Mouse (Mus musculus): Measurements from ENCODE around the gene Gxylt2. TPM values are rescaled to one million over a fixed set of nuclear protein-coding genes. Genes with fewer than 3 reads are reported as not detected.

The Gxylt2 gene
- 0.96 and 1.2 TPM in 2 replicates for polyA plus RNA-seq (2015; fragmentation: Nextera tagmentation; extraction: Ambion mirVana)

DNA sequence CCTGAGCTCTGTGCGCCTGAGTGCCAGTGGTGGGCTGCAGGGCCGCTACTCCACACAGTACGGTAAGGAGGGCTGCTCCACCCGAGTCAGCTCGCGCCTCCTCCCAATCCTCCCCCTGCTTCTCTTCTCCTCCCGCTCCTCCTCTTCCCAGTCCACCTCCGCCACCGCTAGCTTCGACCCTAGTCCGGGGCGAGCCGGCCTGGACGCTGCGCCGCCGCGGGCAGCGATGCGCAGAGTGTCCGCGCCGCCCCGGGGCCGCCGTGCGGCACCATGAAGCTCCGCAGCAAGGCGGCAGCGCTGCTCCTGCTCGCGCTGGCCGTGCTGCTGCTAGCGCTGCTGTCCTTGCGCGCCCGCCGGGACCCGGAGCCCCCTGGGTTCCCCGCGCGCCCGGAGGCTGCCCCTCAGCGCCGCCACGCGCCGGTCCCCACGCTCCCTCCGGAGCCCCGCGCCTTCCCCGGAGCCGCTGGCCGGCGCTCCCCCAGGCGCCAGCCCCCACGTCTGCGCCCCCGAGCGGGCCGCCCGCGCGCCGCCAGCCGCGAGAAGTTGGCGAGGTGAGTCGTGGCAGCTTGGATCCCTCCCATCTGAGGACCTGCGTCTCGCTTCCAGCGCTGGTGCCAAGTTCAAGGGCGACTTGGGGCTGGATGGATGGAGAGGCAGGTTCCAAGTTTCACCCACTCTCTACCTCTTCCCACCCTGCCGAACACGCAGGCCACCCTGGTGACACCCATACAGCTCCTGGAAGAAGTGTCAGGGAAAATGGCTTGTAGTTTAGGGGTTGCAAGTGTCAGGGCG, at the start of gene Gxylt2:
TSS of gene Gxylt2 (plus strand) at position 161 of the 792 bp plus-strand sequence.
- DNase-seq (ENCODE audit: low spot score), result no peak

GRCm38 (mm10) chr6:100660395-100660794, 44.1 kb upstream of the Gxylt2 start:
- DNase-seq (ENCODE audit: low spot score), result no peak

- no peak for DNase-seq (ENCODE audit: low spot score)
Measured at GRCm38 (mm10) chr6:100662224-100662623, 42.3 kb upstream of the Gxylt2 start.

- DNase-seq (ENCODE audit: low spot score), result no peak
Measured at GRCm38 (mm10) chr6:100667644-100668043, 36.9 kb upstream of the Gxylt2 start.

DNA sequence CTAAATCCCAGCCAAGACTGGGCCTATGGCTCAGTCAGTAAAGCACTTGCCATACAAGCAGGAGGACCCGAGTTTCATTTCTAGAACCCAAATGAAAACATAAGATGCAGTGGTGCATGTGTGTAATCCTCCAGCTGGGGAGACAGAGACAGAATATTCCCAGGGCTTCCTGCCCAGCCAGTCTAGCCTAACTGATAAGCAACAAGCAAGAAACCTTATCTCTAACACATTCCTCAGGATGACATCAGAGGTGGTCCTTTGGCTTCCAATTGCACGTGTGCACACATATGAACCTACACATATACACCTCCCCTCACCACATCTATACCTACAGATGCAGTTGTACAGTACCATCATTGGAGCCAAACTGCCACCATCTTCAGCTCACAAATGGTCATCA, 35.7 kb upstream of the Gxylt2 start:
- no peak for DNase-seq (ENCODE audit: low spot score)

DNA sequence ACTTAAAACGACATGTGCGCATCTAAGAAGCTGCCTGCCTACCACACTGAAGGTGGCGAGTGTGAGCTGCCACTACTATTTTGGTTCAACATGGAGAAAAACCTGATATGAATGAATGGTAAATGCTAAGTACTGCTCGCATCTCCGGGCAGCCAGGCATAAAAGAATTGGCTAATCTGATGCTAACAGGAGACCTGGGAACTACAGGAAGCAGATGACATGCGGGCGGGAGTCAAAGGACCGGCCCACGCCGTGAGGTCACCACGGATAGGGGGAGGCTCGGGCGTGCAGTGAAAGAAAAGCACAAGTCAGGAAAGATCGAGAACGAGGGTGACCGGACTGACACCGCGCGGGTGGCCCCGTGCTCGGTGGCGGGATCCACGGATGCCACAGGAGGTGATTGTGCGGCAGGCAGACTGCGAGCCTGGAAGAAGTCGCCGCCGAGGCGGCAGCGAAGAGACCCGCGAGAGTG, 34.1 kb upstream of the Gxylt2 start:
- DNase-seq (ENCODE audit: low spot score), result peak; percentile 27

DNA sequence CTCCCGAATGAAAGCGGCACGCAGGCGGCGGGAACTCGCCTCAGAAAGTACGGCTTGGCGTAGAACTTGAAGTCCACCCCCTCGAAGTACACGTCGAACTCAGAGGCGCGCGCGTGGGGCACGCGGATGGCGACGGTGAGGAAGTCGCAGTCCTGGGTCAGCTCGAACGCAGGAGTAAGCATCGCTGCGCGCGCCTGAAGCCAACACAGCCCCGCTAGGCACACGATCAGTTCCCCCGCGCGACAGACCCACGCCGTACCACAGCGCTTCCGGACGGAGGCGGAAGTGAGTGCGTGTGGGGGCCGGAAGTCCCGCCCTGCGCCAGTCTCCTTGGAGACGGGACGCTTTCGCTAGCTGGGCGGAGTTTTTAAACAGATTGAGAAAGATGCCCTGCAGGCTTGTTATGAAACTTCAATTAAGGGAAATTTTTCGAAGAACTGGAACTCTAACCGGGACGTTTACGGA, 33.6 kb upstream of the Gxylt2 start, which contains the start of gene Shq1:
TSS of gene Shq1 (minus strand) at position 278 of the 465 bp plus-strand sequence.
- peak; percentile 93 for DNase-seq (ENCODE audit: low spot score)

DNA sequence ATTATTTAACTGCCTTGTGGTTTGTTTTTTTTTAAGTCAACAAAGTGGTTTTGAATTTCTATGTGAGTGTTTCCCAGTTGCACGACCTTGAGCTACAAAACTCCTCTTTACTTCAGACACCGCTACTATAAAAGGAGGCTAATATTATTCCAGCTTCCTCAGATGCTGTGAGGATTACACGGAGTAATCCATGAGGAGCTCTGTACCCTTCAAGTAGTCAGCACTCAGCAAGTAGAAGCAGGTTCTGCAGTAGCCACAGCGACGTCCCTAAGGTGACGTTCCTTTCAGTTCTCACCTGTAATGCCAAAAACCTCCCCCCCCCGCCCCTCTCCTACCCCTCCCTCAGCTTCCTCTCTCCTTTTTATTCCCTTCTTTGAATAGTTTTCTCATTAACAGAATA, 33.1 kb upstream of the Gxylt2 start:
- no peak for DNase-seq (ENCODE audit: low spot score)

- DNase-seq (ENCODE audit: low spot score), result peak; percentile 38
Measured at GRCm38 (mm10) chr6:100674974-100675373, 29.6 kb upstream of the Gxylt2 start.

GRCm38 (mm10) chr6:100676461-100676860, 28.1 kb upstream of the Gxylt2 start:
- DNase-seq (ENCODE audit: low spot score), result no peak

DNA sequence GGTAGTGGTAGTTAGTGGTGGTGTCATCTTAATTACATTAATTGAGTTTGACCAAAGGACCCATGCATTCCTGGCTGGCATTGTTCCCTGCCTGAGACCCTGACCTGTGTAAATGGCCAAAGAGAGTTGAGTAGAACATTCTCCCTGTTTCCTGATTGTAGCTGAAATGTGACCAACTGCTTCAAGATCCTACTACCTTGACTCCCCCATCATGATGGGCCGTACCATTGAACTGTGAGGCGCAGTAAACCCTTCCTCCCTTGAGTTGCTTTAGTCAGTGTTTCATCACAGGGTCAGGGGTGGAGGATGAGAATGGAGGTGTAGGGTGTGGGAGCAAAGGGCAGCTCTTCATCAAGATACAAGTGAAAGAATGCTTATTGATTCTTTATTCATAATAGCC, 25.9 kb upstream of the Gxylt2 start:
- no peak for DNase-seq (ENCODE audit: low spot score)

DNA sequence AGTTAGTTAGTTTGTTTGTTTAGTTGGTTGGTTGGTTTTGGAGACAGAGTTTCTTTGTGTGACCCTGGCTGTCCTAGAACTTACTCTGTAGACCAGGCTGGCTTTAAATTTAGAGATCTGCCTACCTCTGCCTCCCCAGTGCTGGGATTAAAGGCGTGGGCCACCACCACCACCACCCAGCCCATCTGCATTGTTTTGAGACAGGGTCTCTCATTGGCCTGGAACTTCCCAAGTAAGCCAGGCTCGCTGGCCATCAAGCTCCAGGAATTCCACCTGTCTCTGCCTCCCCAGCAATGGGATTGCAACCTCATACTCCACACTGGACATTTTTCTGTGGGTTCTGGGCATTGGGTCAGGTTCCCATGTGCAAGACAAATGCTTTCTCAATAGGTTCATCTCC, 18.2 kb upstream of the Gxylt2 start:
- no peak for DNase-seq (ENCODE audit: low spot score)

- DNase-seq (ENCODE audit: low spot score), result no peak
Measured at GRCm38 (mm10) chr6:100699986-100700385, 4.5 kb upstream of the Gxylt2 start.

- no peak for DNase-seq (ENCODE audit: low spot score)
Measured at GRCm38 (mm10) chr6:100700774-100701173, 3.8 kb upstream of the Gxylt2 start.

- no peak for DNase-seq (ENCODE audit: low spot score)
Measured at GRCm38 (mm10) chr6:100704197-100704573, 349 bp upstream of the Gxylt2 start.

GRCm38 (mm10) chr6:100705366-100705811, 855 bp downstream of the Gxylt2 start:
- DNase-seq (ENCODE audit: low spot score), result no peak

DNA sequence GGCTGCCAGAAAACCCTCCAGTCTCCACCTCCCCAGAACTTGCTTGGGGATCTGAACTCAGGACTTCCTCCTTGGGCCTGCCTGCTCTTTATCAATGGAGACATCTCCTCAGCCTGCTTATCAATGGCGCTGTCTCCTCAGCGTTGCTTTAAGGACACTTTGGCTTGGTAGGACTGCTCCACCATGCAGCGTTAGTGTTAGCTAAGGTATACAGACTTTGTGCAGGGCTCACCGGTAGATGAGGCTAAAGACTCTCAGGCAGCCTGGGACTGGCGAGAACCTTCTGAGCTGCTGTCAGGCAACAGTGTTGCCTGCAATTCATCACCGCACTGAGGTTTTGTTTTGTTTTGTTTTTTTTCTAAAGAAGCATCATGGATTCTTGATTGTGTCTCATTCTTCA, 2.3 kb downstream of the Gxylt2 start:
- no peak for DNase-seq (ENCODE audit: low spot score)

GRCm38 (mm10) chr6:100707557-100707956, 3.0 kb downstream of the Gxylt2 start:
- DNase-seq (ENCODE audit: low spot score), result no peak

- no peak for DNase-seq (ENCODE audit: low spot score)
Measured at GRCm38 (mm10) chr6:100708248-100708647, 3.7 kb downstream of the Gxylt2 start.

GRCm38 (mm10) chr6:100708996-100709395, 4.5 kb downstream of the Gxylt2 start:
- no peak for DNase-seq (ENCODE audit: low spot score)

DNA sequence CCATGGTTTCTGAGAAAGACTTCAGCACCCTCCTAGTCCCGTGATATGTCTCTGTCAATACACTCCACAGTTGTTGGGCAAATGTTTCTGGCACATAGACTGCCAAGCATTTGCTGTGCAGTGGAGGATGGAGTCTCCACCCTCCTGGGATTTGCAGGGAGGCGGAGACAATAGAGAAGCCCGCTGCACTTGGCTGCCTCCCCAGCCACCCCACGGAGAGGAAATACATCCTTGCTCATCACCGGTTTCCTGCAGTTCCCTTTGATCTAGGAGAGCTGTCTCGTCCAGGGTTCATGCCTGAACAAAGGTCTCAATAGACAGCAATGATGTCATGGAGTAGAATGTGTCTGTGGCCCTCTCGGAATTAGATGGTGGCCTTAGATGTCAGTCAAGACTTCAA, 4.9 kb downstream of the Gxylt2 start:
- peak; percentile 5 for DNase-seq (ENCODE audit: low spot score)

GRCm38 (mm10) chr6:100710170-100710569, 5.6 kb downstream of the Gxylt2 start:
- DNase-seq (ENCODE audit: low spot score), result peak; percentile 29

DNA sequence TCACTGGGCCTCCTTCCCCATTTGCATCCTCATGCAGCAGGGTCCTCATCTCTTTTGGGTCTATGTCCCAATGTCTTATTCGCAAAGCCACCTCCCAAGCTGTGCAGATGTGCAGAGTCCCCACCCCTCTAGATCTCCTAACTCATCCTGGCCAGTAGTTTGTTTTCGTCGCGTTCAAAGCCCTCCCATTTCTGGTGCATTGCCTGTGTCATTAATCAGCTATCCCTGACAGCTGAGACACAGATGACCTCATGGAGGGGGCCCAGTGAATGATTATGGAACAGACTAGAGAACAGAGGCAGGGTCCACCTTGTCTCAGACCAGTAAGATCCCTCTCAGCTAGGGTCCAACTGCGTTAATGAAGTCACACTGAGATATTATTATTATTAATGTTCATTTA, 6.3 kb downstream of the Gxylt2 start:
- no peak for DNase-seq (ENCODE audit: low spot score)

All from thymus, postnatal 0 days (tissue).